Mouse (Mus musculus) granulocyte monocyte progenitor cell, adult 5-6 weeks (primary cell): ENCODE measurements around the gene Kel. TPM values are rescaled to one million over a fixed set of nuclear protein-coding genes. Genes with fewer than 3 reads are reported as not detected.

Experiments
- ATAC-seq: replicated peaks from 2 replicates; pipeline ENCODE4 v1.8.0; 2016; ENCODE audit warnings: mild to moderate bottlenecking, moderate TSS enrichment, inconsistent platforms; ENCODE audit not compliant: poor library complexity, severe bottlenecking
- total RNA-seq, 2 experiments: library from RNA; stranded (forward) in 1 of 2; stranded (reverse) in 1 of 2; fragments of 200-712, 200-1000 nt in 1 of 2; fragments of >200 nt in 1 of 2; fragmentation: Nextera tagmentation in 1 of 2; gene quantifications; 2 replicates each; pipeline ENCODE4 v1.2.3; 2014 to 2017

The Kel gene
- total RNA-seq, 2 experiments from 2014 or later, result 1.7 to 13.5 TPM

DNA sequence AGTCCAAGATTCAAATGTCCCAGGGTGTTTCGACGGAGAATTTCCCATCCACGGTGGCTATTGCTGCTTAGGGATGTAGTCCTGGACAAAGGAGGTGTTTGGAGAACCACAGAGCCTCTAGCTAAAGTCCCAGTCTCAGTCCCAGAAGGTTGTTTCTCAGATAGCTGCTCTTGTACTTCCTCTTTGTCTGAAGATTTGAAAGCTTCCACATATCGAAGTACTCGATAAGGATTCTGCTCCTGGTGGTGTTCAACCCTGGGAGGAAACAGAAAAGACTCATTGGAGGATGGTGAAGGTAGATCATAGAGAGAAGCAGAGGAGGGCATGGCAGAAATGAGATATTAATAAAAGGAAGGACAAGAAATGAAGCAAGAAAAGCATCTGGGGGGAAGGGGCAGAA lies 51.0 kb downstream of the Kel start:
- ATAC-seq, result no peak; the same call in 1 of the 2 replicates

GRCm38 (mm10) chr6:41646672-41647071 lies 57.5 kb downstream of the Kel start:
- no peak for ATAC-seq

DNA sequence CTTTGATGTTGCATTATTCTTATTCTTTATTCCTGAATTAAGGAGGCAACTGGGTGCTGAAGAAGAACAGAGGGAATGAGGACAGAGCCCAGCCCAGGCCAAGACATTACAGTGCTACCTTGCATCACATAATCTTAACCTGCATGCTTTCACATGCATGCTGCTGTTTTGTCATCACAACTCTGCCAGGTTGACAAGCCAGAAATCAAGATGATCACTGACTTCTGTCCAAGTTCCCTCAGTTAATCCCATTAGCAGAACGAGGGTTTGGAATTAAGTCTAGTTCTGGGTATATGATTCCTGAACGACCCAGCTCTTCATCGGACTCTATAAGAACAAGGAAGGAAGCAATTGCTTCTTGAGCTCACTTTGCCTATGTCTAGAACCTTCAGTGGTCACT lies 57.9 kb downstream of the Kel start:
- ATAC-seq, result no peak

DNA sequence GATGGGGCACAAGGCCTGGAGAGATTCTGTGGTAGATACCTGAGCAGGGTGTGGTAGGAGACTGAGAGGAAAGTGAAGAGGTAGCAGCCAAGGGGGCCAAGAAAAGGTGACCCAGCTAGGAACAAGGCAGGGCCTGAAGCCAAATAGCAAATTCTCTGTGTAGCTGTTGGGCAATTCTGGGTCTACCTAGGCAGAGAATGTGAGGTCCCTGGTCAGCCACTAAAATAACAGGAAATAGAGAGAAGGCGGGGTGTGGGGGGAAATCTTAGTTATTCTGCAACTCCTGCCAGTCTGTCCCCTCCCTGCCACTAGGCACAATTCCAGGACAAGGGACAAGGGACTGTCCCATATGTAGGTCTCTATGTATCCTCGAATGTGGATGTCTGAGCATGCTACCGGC lies 60.9 kb downstream of the Kel start:
- ATAC-seq, result peak; percentile 83

GRCm38 (mm10) chr6:41642765-41643164 lies 61.4 kb downstream of the Kel start:
- ATAC-seq, result peak; percentile 77

- ATAC-seq, result no peak
Measured at GRCm38 (mm10) chr6:41641173-41641866, 62.8 kb downstream of the Kel start.

GRCm38 (mm10) chr6:41640449-41640848 lies 63.7 kb downstream of the Kel start:
- no peak for ATAC-seq

- ATAC-seq, result no peak
Measured at GRCm38 (mm10) chr6:41637927-41638506, 66.1 kb downstream of the Kel start.

DNA sequence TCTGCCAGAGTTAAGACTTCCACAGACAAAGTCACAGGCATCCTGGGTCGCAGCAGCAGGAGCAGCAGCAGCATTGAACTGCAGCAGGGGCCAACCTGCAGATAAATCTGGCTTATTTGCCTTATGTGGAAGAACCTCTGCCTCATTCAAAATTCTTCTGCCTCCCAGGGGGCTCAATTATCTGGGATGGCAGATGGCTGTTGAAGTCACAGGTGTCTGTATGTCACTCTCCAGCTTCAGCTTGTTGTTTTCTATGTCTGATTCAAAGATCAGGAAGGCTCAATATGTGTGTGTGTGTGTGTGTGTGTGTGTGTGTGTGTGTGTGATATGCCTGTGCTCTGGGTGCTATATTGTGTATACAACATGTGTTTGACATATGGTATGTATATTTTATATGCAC lies 66.7 kb downstream of the Kel start:
- ATAC-seq, result no peak

Other genes starting within 250 kb of the Kel start
- not detected in 2 replicates for gene Prss1, start 245.4 kb downstream of the Kel start, total RNA-seq (2014; fragmentation: Nextera tagmentation)
- not detected in 2 replicates for gene Prss1, start 245.4 kb downstream of the Kel start, total RNA-seq (2017)
- not detected in 2 replicates for gene Prss2, start 182.6 kb downstream of the Kel start, total RNA-seq (2014; fragmentation: Nextera tagmentation)
- not detected in 2 replicates for gene Prss2, start 182.6 kb downstream of the Kel start, total RNA-seq (2017)
- 0.09 and 1.7 TPM in 2 replicates for gene Ephb6, start 98.9 kb downstream of the Kel start, total RNA-seq (2014; fragmentation: Nextera tagmentation)
- gene Ephb6, start 98.9 kb downstream of the Kel start, total RNA-seq (2017), result 1.2 and 5.4 TPM in 2 replicates
- gene Trpv6, start 67.9 kb downstream of the Kel start, total RNA-seq (2014; fragmentation: Nextera tagmentation), result not detected in 2 replicates
- not detected in 2 replicates for gene Trpv6, start 67.9 kb downstream of the Kel start, total RNA-seq (2017)
- not detected in 2 replicates for gene Trpv5, start 23.6 kb downstream of the Kel start, total RNA-seq (2014; fragmentation: Nextera tagmentation)
- gene Trpv5, start 23.6 kb downstream of the Kel start, total RNA-seq (2017), result not detected in 2 replicates
- gene Llcfc1, start 19.9 kb downstream of the Kel start, total RNA-seq (2014; fragmentation: Nextera tagmentation), result not detected in 2 replicates
- not detected in 2 replicates for gene Llcfc1, start 19.9 kb downstream of the Kel start, total RNA-seq (2017)
- gene Olfr459, start 70.8 kb upstream of the Kel start, total RNA-seq (2014; fragmentation: Nextera tagmentation), result not detected in 2 replicates
- not detected in 2 replicates for gene Olfr459, start 70.8 kb upstream of the Kel start, total RNA-seq (2017)
- not detected in 2 replicates for gene Pip, start 143.2 kb upstream of the Kel start, total RNA-seq (2014; fragmentation: Nextera tagmentation)
- not detected in 2 replicates for gene Pip, start 143.2 kb upstream of the Kel start, total RNA-seq (2017)
- gene Sval2, start 148.7 kb upstream of the Kel start, total RNA-seq (2014; fragmentation: Nextera tagmentation), result not detected in 2 replicates
- gene Sval2, start 148.7 kb upstream of the Kel start, total RNA-seq (2017), result not detected in 2 replicates
- gene Sval1, start 247.3 kb upstream of the Kel start, total RNA-seq (2014; fragmentation: Nextera tagmentation), result not detected in 2 replicates
- gene Sval1, start 247.3 kb upstream of the Kel start, total RNA-seq (2017), result not detected in 2 replicates